Mouse (Mus musculus) midbrain, embryonic 11.5 days (tissue): ENCODE results near the gene Spata45. TPM values are rescaled to one million over a fixed set of nuclear protein-coding genes. Genes with fewer than 3 reads are reported as not detected.
"Not testable (repeated sequence)": the region's sequence is repeated elsewhere in the genome, so short reads cannot be mapped to it uniquely, and the experiment has no call there.

ENCODE experiments used
- ATAC-seq: fragments of 200-750 bp; cut with Nextera tagmentation; 2 replicates; pipeline ENCODE4 v1.8.0; 2017; ENCODE audit warnings: moderate TSS enrichment, moderate library complexity; ENCODE audit not compliant: low FRiP score
- DNase-seq: peaks from one replicate; pipeline ENCODE4 v3.0.0; 2015; ENCODE audit warnings: low spot score; ENCODE audit errors: missing footprints
- H3K27ac ChIP-seq: fragments of 300-500 bp; sonication (generic); 2 replicates; pipeline ENCODE4 v1.5.1; 2014; ENCODE audit warnings: low read depth, low read length
- H3K27me3 ChIP-seq: fragments of 300-500 bp; sonication (generic); 2 replicates; pipeline ENCODE4 v1.6.1; 2014; ENCODE audit warnings: mild to moderate bottlenecking, low read length, moderate library complexity, mixed read lengths; ENCODE audit not compliant: control insufficient read depth, insufficient read depth
- H3K36me3 ChIP-seq: fragments of 300-500 bp; sonication (generic); 2 replicates; pipeline ENCODE4 v1.6.1; 2014; ENCODE audit warnings: mild to moderate bottlenecking, low read length, moderate library complexity, mixed read lengths; ENCODE audit not compliant: control insufficient read depth, insufficient read depth
- H3K4me1 ChIP-seq: fragments of 300-500 bp; sonication (generic); 2 replicates; pipeline ENCODE4 v1.6.1; 2014; ENCODE audit warnings: low read length; ENCODE audit not compliant: control insufficient read depth, insufficient read depth
- H3K4me2 ChIP-seq: fragments of 300-500 bp; sonication (generic); 2 replicates; pipeline ENCODE4 v1.6.1; 2014; ENCODE audit warnings: mild to moderate bottlenecking, moderate library complexity
- H3K4me3 ChIP-seq: fragments of 300-500 bp; sonication (generic); 2 replicates; pipeline ENCODE4 v1.5.1; 2014; ENCODE audit warnings: low read depth, low read length
- H3K9ac ChIP-seq: fragments of 300-500 bp; sonication (generic); 2 replicates; pipeline ENCODE4 v1.6.1; 2014; ENCODE audit warnings: low read length
- H3K9me3 ChIP-seq: fragments of 300-500 bp; sonication (generic); 2 replicates; pipeline ENCODE4 v1.6.1; 2016; ENCODE audit warnings: low read length; ENCODE audit not compliant: control insufficient read depth
- WGBS: fragments of 180-500 bp; shearing (Covaris S2); extraction: QIAGEN DNeasy Blood & Tissue Kit; methylation state at CpG from one replicate; pipeline ENCODE4 v1.1.7; 2014; 5-methylcytosine and 5-hydroxymethylcytosine counted together
- polyA plus RNA-seq: library from polyadenylated mRNA; unstranded; fragments of >200 nt; fragmentation: Nextera tagmentation; extraction: Ambion mirVana; gene quantifications from 2 replicates; pipeline ENCODE4 v1.2.1, GENCODE M21; 2014

Gene Spata45
- polyA plus RNA-seq, 1 experiment from 2014 or later: not detected

DNA sequence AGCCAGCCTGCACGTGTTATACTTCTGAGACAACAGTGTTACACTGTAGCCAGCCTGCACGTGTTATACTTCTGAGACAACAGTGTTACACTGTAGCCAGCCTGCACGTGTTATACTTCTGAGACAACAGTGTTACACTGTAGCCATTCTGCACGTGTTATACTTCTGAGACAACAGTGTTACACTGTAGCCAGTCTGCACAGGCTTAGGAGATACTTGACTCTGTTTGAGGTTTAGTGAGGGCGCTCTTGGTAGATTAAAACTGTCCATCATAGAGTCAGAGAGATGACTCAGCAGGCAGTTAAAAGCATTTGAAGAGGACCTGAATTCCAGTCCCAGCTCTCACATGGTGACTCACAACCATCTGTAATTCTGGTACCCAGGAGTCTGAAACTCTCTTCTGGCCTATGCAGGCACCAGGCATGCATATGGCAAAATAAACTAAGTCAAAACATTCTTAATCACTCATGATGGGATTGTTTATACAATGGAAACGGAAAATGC, 5.5 kb upstream of the Spata45 start:
- ATAC-seq, H3K4me2 ChIP-seq, H3K9ac ChIP-seq, H3K4me1 ChIP-seq, H3K9me3 ChIP-seq, DNase-seq, H3K4me3 ChIP-seq, H3K27me3 ChIP-seq, H3K27ac ChIP-seq, H3K36me3 ChIP-seq: not testable (repeated sequence)
- 84% methylated on average over 6 of the region's 6 CpGs for WGBS

DNA sequence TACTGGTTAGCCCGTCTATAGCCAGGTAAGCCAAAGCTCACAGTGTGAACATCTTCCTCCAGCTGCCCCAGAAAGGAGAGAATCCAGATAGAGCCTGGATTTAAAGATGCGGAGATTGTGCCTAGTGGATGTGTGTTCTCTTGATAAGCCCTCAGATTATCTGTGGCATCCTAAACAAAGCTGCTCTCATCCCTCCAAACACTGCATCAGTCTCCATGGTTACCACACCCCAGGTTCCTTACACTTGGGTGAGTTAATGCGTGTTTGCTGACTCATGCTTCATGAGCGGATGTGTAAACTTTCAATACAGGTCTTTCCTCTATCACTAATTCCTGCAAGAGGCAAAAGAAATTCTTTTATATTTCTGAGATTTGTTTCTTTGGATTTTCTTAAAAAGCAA, 790 bp upstream of the Spata45 start:
- WGBS: 19% methylated on average over 4 of the region's 4 CpGs
- Histone ChIP-seq H3K4me2 (no peak overlapping the region), H3K9ac (no peak overlapping the region), H3K4me1 (no peaks in the 10 kb centered on the region; the same call in 1 of the 2 replicates), H3K4me3 (no peak overlapping the region), H3K9me3 (no peaks in the 10 kb centered on the region), H3K36me3 (no peaks in the 10 kb centered on the region), H3K27me3 (no peaks in the 10 kb centered on the region), H3K27ac (no peak overlapping the region)
- no peak for ATAC-seq
- no peak for DNase-seq

DNA sequence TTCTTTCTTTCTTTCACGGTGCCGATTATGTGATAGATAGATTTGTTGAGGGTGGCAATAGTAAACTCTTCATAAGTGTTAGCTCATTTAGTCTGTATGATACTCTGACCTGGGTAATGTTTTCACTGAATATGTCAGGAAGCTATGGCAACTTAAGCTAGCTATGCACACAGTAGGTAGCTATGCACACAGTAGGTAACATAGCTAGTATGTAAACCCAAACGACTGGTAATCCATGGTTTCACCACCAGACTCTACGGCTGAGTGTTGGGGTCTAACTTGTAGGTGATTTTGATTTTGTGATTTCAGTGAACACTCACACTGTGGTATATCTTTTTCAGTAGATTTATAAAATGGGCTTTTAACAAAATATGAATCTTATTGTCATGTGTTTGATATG, 1.6 kb downstream of the Spata45 start:
- Histone ChIP-seq H3K4me3 (no peak overlapping the region), H3K4me1 (no peaks in the 10 kb centered on the region; the same call in 1 of the 2 replicates), H3K4me2 (no peak overlapping the region), H3K9ac (no peak overlapping the region), H3K27ac (no peak overlapping the region), H3K36me3 (no peaks in the 10 kb centered on the region), H3K27me3 (no peaks in the 10 kb centered on the region), H3K9me3 (no peaks in the 10 kb centered on the region)
- ATAC-seq (no peak), DNase-seq (no peak)
- WGBS: 94% methylated on average over 4 of the region's 4 CpGs

DNA sequence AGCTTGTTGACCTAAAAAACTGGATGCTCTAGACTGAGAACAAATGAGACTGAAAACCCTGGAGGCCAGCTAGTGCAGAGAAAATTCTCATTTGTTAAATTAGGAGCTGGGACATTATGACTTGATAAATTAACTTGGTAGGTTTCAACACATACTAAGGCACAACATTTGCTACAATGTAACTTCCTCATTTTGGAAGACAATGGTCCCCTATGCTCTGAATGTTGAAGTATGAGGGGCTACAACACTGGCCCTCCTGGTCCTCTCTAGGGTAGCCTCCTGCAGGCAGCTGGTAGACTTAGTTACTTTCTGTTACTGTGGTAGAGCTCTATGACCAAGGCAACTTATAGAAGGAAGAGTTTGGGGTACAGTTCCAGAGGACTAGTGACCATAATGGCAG, 4.9 kb downstream of the Spata45 start:
- no peaks in the 10 kb centered on the region for H3K36me3 ChIP-seq
- H3K4me2 ChIP-seq: no peak overlapping the region
- DNase-seq (no peak), ATAC-seq (no peak)
- no peaks in the 10 kb centered on the region for H3K9me3 ChIP-seq
- H3K9ac ChIP-seq: no peak overlapping the region
- no peak overlapping the region for H3K27ac ChIP-seq
- H3K4me3 ChIP-seq: no peak overlapping the region
- H3K4me1 ChIP-seq: no peaks in the 10 kb centered on the region
- no peaks in the 10 kb centered on the region for H3K27me3 ChIP-seq

DNA sequence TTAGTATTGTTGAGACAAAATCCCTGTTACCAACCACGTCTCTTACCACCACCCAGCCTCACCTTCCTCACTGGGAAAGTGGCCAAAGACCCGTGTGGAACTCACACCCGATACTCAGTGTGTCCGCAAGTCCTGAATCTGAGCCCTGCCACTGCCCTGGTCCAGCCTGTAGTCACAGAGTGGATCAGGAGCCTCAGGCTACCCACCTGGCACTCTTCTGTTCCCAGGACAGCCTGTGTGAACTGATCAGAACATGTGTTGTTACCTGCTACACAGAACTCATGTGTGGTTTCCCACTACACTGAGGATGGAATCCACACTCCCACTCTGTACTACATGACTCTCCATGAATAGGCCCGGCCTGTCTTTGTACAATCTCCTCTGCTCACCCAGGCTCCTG, 5.7 kb downstream of the Spata45 start:
- 81% methylated on average over 5 of the region's 5 CpGs for WGBS
- Histone ChIP-seq H3K9me3 (no peaks in the 10 kb centered on the region), H3K4me3 (no peak overlapping the region), H3K4me2 (no peak overlapping the region), H3K9ac (no peak overlapping the region), H3K27me3 (no peaks in the 10 kb centered on the region), H3K4me1 (no peaks in the 10 kb centered on the region), H3K36me3 (no peaks in the 10 kb centered on the region), H3K27ac (no peak overlapping the region)
- ATAC-seq: no peak
- DNase-seq: no peak

DNA sequence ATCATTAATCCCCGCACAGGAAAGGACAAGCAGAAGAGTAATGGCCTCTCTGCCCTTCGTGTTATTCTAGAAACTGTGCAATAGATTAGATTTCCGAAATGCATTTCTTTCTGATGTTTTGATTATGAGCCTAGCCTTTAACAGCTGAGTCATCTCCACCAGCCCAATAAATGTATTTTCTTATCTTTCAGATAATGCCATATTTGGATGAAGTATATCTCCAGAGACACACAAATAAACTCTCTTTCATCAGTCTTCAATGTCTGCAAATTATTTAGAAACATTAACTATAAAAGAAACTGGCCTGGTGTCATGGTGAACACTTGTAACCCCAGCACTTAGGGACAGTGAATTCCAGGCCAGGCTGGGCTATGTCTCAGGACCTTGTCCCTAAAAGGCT, 6.2 kb downstream of the Spata45 start:
- Histone ChIP-seq H3K4me2 (no peak overlapping the region), H3K4me3 (no peak overlapping the region), H3K27ac (no peak overlapping the region), H3K27me3 (no peaks in the 10 kb centered on the region), H3K9me3 (no peaks in the 10 kb centered on the region), H3K9ac (no peak overlapping the region), H3K4me1 (no peaks in the 10 kb centered on the region), H3K36me3 (no peaks in the 10 kb centered on the region)
- DNase-seq (no peak), ATAC-seq (no peak)
- whole genome bisulfite sequencing: 86% methylated on average over 3 of the region's 3 CpGs

DNA sequence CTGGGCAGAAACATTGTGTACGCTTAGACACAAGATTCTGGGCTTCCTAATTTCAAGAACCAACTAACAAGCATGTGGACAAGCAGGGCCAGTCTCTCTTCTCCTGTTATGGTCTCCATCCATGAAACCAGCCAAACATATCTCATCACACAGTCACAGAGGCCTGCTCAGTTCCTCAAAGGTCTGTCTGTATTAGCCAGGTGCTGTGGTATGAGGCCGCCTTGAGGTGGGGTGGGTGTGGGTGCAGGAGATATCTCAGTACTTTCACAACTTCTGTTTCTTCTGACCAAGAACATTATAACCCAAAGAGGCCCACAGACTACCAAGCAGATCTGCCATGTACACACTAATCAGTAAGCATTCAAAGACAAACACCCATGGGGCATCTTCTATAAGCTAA, 8.8 kb downstream of the Spata45 start:
- DNase-seq (no peak), ATAC-seq (no peak)
- Histone ChIP-seq H3K4me1 (no peaks in the 10 kb centered on the region), H3K27ac (no peak overlapping the region), H3K36me3 (no peaks in the 10 kb centered on the region), H3K4me3 (no peak overlapping the region), H3K9me3 (no peaks in the 10 kb centered on the region), H3K9ac (no peak overlapping the region), H3K27me3 (no peaks in the 10 kb centered on the region), H3K4me2 (no peak overlapping the region)
- 98% methylated on average over 2 of the region's 2 CpGs for WGBS

DNA sequence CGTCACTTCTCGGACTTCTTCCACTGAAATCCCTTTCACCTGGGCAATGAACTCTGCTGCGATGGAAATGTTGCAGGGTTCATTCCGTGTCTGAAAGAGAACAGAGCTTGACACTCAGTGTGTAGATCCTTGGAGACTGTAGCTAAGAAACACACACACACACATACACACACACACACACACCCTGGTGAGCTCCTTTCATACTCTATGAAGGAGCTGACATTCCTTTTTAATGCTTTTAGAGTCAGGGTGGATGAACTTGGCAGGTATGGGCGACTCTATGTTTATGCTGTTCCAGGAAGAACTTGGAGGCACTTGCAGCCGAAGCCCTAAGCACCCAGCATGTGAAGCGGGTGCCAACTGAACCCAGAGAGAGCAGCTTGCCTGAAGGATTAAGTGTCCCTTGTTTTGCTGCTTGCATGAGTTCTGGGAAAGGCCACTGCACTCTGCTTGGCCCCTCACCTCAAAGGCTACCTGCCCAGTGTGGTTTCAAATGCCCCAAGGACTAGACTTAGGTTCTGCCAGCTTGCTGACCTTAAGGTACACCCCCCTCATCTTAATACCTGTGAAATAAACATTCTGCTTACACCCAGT, 9.9 kb downstream of the Spata45 start:
- WGBS: 71% methylated on average over 7 of the region's 7 CpGs

DNA sequence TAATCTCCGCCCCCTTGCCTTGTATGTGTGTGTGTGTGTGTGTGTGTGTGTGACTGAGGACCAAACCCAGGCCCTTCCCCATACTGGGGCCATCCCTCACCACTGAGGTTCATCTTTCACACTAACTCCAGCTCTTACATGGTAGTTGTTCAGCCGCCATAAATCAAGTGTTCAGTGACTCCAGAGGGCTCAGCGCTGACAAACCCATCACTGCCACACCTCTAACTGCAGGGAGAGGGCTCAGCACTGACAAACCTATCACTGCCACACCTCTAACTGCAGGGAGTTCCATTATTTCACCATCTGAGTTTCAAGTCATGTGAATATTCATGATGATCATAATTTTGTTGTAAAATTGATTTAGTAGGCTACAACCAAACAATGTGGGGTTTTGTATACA, 17.1 kb downstream of the Spata45 start:
- H3K27ac ChIP-seq: no peak overlapping the region
- no peaks in the 10 kb centered on the region for H3K4me1 ChIP-seq
- no peak overlapping the region for H3K4me3 ChIP-seq
- no peaks in the 10 kb centered on the region for H3K27me3 ChIP-seq
- no peak overlapping the region for H3K9ac ChIP-seq
- DNase-seq: no peak
- no peak for ATAC-seq
- H3K4me2 ChIP-seq: no peak overlapping the region
- no peaks in the 10 kb centered on the region for H3K9me3 ChIP-seq
- no peaks in the 10 kb centered on the region for H3K36me3 ChIP-seq
- WGBS: 90% methylated on average over 3 of the region's 3 CpGs

More for the DNA sequence above, 9.9 kb downstream of the Spata45 start:
- Histone ChIP-seq H3K4me1 (no peaks in the 10 kb centered on the region), H3K9me3 (no peaks in the 10 kb centered on the region), H3K27me3 (no peaks in the 10 kb centered on the region), H3K4me3 (no peak overlapping the region), H3K27ac (no peak overlapping the region), H3K36me3 (no peaks in the 10 kb centered on the region), H3K4me2 (no peak overlapping the region), H3K9ac (no peak overlapping the region)
- ATAC-seq (no peak), DNase-seq (no peak)
